Mouse (Mus musculus) liver, postnatal 0 days (tissue): ENCODE data around the gene Tacc2.

Experiments
- CTCF ChIP-seq: sonication (generic); IDR thresholded peaks from 2 replicates; pipeline ENCODE4 v1.5.1; 2016; ENCODE audit warnings: antibody characterized with exemption, low read depth
- EP300 ChIP-seq: IDR thresholded peaks from 2 replicates; pipeline ENCODE4 v1.6.1; 2016; ENCODE audit warnings: antibody characterized with exemption, low read depth, mild to moderate bottlenecking

DNA sequence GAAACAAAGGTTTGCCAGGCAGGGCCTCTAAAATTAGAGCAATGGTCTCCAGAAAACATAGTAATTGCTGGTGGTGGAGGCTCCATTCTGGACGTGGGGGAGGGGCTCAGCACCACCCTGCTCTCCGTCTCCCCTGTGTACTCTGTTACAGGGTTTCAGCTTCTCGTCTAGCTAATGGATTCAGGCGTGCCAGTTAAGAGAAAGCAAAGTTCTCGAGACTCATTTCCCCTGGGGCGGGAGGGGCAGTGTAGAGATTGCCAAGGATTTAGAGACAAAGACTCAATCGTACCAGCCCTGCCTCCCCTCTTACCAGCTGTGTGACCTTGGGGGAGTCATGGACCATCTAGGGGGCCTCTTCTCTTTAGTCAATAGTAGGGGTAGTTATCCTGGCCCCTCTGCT is 72.0 kb downstream of the Tacc2 start:
- TF ChIP-seq CTCF, result no peak
- TF ChIP-seq EP300, result no peak
